Mouse (Mus musculus): ENCODE measurements around the gene Ccl17. TPM values are rescaled to one million over a fixed set of nuclear protein-coding genes. Genes with fewer than 3 reads are reported as not detected.
A peak's percentile ranks its signal among the peaks of the same experiment; 100 is the strongest.

The Ccl17 gene
- polyA plus RNA-seq (2015; fragmentation: Nextera tagmentation; extraction: Ambion mirVana): 0.57 TPM in 1 of 2 replicates, not detected in the other

DNA sequence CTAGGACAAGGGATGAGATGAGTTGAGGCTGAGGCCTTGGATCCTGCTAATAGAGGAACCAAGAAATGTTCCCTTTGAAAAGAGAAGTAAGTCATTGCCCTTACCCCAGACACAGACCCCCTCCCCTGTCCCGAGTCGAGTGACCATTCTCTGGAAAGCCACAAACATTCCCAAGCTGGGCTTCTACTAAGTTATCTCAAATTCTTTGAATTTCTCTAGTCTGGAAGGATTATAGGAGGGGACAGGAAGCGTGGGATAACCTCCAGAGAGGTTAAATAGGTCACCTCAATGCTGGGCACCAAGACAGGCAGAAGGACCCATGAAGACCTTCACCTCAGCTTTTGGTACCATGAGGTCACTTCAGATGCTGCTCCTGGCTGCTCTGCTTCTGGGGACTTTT, at the start of gene Ccl17:
TSS of gene Ccl17 (plus strand) at position 301 of the 400 bp plus-strand sequence.
- Histone ChIP-seq H3K9me3 (ENCODE audit: low read length) (no peaks in the 10 kb centered on the region), H3K36me3 (ENCODE audit: insufficient read depth, low read length) (no peaks in the 10 kb centered on the region), H3K9ac (replicated peaks; ENCODE audit: low read length) (no peak within 1 kb of the TSS), H3K4me1 (ENCODE audit: insufficient read depth, low read length) (no peaks in the 10 kb centered on the region), H3K4me3 (ENCODE audit: low read length) (no peak within 1 kb of the TSS), H3K4me2 (replicated peaks; ENCODE audit: low read depth, low read length) (no peak within 1 kb of the TSS), H3K27ac (ENCODE audit: low read length) (no peak within 1 kb of the TSS), H3K27me3 (ENCODE audit: insufficient read depth, low read length) (no peaks in the 10 kb centered on the region)
- WGBS: 63% methylated on average over 3 of the region's 3 CpGs
- ATAC-seq (ENCODE audit: low FRiP score, low TSS enrichment): no peak

GRCm38 (mm10) chr8:94767035-94767434, 43.2 kb upstream of the Ccl17 start:
- peaks cover 16% of the 10 kb centered on the region; the same call in 1 of the 2 replicates for H3K27me3 ChIP-seq (ENCODE audit: insufficient read depth, low read length)
- H3K4me3 ChIP-seq (ENCODE audit: low read length): no peak overlapping the region
- no peak for ATAC-seq (ENCODE audit: low FRiP score, low TSS enrichment)
- WGBS: 60% methylated on average over 9 of the region's 9 CpGs
- no peak overlapping the region for H3K9ac ChIP-seq (replicated peaks; ENCODE audit: low read length)
- peaks cover 6% of the 10 kb centered on the region; the same call in 1 of the 2 replicates for H3K4me1 ChIP-seq (ENCODE audit: insufficient read depth, low read length)
- no peak overlapping the region for H3K27ac ChIP-seq (ENCODE audit: low read length)
- no peak overlapping the region for H3K4me2 ChIP-seq (replicated peaks; ENCODE audit: low read depth, low read length)
- H3K36me3 ChIP-seq (ENCODE audit: insufficient read depth, low read length): no peaks in the 10 kb centered on the region
- no peaks in the 10 kb centered on the region for H3K9me3 ChIP-seq (ENCODE audit: low read length)

DNA sequence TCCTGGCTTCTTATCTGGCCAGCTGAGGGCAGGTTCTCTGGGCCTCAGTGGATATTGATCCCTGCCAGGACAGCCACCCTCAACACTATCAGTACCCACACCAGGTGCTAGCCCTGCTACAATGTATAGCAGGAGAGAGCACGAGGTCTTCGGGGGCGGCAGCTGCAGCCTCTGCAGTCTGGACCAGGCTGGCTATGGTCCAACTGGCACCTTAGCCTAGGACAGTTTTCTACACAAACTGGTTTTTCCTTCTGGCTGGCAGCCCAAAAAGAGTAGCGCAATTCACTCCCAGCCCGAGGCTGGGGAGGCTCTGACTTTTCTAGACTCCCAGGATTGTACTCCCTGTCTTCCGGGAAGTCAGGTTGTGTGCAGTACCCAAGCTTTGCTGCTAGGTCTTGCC, 39.3 kb upstream of the Ccl17 start:
- H3K27me3 ChIP-seq (ENCODE audit: insufficient read depth, low read length): peaks cover 29% of the 10 kb centered on the region; the same call in 1 of the 2 replicates
- no peaks in the 10 kb centered on the region for H3K9me3 ChIP-seq (ENCODE audit: low read length)
- 46% methylated on average over 6 of the region's 6 CpGs for WGBS
- H3K9ac ChIP-seq (replicated peaks; ENCODE audit: low read length): no peak overlapping the region
- H3K4me2 ChIP-seq (replicated peaks; ENCODE audit: low read depth, low read length): no peak overlapping the region
- H3K27ac ChIP-seq (ENCODE audit: low read length): peak overlapping the region; percentile 5; the same call in 1 of the 2 replicates
- H3K36me3 ChIP-seq (ENCODE audit: insufficient read depth, low read length): no peaks in the 10 kb centered on the region
- peak; percentile 19; the same call in 1 of the 2 replicates for ATAC-seq (ENCODE audit: low FRiP score, low TSS enrichment)
- H3K4me1 ChIP-seq (ENCODE audit: insufficient read depth, low read length): peaks cover 17% of the 10 kb centered on the region; the same call in 1 of the 2 replicates
- H3K4me3 ChIP-seq (ENCODE audit: low read length): no peak overlapping the region

GRCm38 (mm10) chr8:94771941-94772670, 38.1 kb upstream of the Ccl17 start, which contains the start of gene Cx3cl1:
Gene Cx3cl1 (plus strand): TSS chr8:94772009.
- ATAC-seq (ENCODE audit: low FRiP score, low TSS enrichment): peak; percentile 90
- Histone ChIP-seq H3K4me2 (replicated peaks; ENCODE audit: low read depth, low read length) (peak within 1 kb of the TSS; percentile 90), H3K27ac (ENCODE audit: low read length) (peak within 1 kb of the TSS; percentile 5; the same call in 1 of the 2 replicates), H3K9ac (replicated peaks; ENCODE audit: low read length) (peak within 1 kb of the TSS; percentile 74), H3K9me3 (ENCODE audit: low read length) (no peaks in the 10 kb centered on the region), H3K4me3 (ENCODE audit: low read length) (peak within 1 kb of the TSS; percentile 58), H3K4me1 (ENCODE audit: insufficient read depth, low read length) (peaks cover 14% of the 10 kb centered on the region; the same call in 1 of the 2 replicates), H3K36me3 (ENCODE audit: insufficient read depth, low read length) (no peaks in the 10 kb centered on the region), H3K27me3 (ENCODE audit: insufficient read depth, low read length) (peaks cover 29% of the 10 kb centered on the region; the same call in 1 of the 2 replicates)
- 0% methylated on average over 38 of the region's 38 CpGs for WGBS

- no peaks in the 10 kb centered on the region for H3K9me3 ChIP-seq (ENCODE audit: low read length)
- ATAC-seq (ENCODE audit: low FRiP score, low TSS enrichment): no peak
- H3K27me3 ChIP-seq (ENCODE audit: insufficient read depth, low read length): peaks cover 29% of the 10 kb centered on the region; the same call in 1 of the 2 replicates
- peak overlapping the region; percentile 58 for H3K4me3 ChIP-seq (ENCODE audit: low read length)
- H3K9ac ChIP-seq (replicated peaks; ENCODE audit: low read length): no peak overlapping the region
- 54% methylated on average over 6 of the region's 6 CpGs for WGBS
- H3K36me3 ChIP-seq (ENCODE audit: insufficient read depth, low read length): no peaks in the 10 kb centered on the region
- peaks cover 18% of the 10 kb centered on the region for H3K4me1 ChIP-seq (ENCODE audit: insufficient read depth, low read length)
- no peak overlapping the region for H3K27ac ChIP-seq (ENCODE audit: low read length)
- H3K4me2 ChIP-seq (replicated peaks; ENCODE audit: low read depth, low read length): peak overlapping the region; percentile 90
These were observed 37.2 kb upstream of the Ccl17 start for GRCm38 (mm10) chr8:94773048-94773447.

GRCm38 (mm10) chr8:94773700-94774171, 36.5 kb upstream of the Ccl17 start:
- WGBS: 34% methylated on average over 12 of the region's 12 CpGs
- Histone ChIP-seq H3K4me1 (ENCODE audit: insufficient read depth, low read length) (peaks cover 25% of the 10 kb centered on the region), H3K9me3 (ENCODE audit: low read length) (no peaks in the 10 kb centered on the region), H3K9ac (replicated peaks; ENCODE audit: low read length) (no peak overlapping the region), H3K4me2 (replicated peaks; ENCODE audit: low read depth, low read length) (0 out of 2 replicates have a peak overlapping the region, but pooled peaks have one; percentile 90), H3K27me3 (ENCODE audit: insufficient read depth, low read length) (peaks cover 26% of the 10 kb centered on the region; the same call in 1 of the 2 replicates), H3K27ac (ENCODE audit: low read length) (no peak overlapping the region), H3K4me3 (ENCODE audit: low read length) (no peak overlapping the region), H3K36me3 (ENCODE audit: insufficient read depth, low read length) (no peaks in the 10 kb centered on the region)
- ATAC-seq (ENCODE audit: low FRiP score, low TSS enrichment): no peak

DNA sequence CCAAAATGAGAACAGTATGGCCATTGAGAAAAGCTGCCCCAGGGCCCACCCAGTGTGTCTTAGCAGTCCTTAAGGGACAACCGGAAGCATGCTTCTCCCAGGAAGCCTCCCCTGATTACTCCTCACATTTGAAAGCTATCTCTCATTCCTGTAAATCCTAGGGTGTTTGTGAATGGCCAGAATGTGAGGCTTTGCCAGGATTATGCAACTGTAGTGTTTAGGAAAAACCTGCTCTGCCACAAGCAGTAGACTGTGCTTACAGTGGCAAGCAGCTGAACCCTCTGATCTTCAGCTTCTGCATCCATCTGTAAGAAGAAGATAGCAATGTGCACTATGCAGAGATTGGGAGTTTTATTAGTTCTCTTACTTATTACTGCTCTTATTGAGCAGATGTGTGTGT, 35.7 kb upstream of the Ccl17 start:
- no peak overlapping the region for H3K4me2 ChIP-seq (replicated peaks; ENCODE audit: low read depth, low read length)
- H3K36me3 ChIP-seq (ENCODE audit: insufficient read depth, low read length): no peaks in the 10 kb centered on the region
- 100% methylated on average over 1 of the region's 1 CpGs for WGBS
- H3K27ac ChIP-seq (ENCODE audit: low read length): no peak overlapping the region
- H3K4me3 ChIP-seq (ENCODE audit: low read length): no peak overlapping the region
- no peak overlapping the region for H3K9ac ChIP-seq (replicated peaks; ENCODE audit: low read length)
- no peak for ATAC-seq (ENCODE audit: low FRiP score, low TSS enrichment)
- no peaks in the 10 kb centered on the region for H3K9me3 ChIP-seq (ENCODE audit: low read length)
- H3K4me1 ChIP-seq (ENCODE audit: insufficient read depth, low read length): peaks cover 31% of the 10 kb centered on the region
- peaks cover 24% of the 10 kb centered on the region; the same call in 1 of the 2 replicates for H3K27me3 ChIP-seq (ENCODE audit: insufficient read depth, low read length)

- H3K9me3 ChIP-seq (ENCODE audit: low read length): no peaks in the 10 kb centered on the region
- no peak for ATAC-seq (ENCODE audit: low FRiP score, low TSS enrichment)
- H3K4me1 ChIP-seq (ENCODE audit: insufficient read depth, low read length): peaks cover 36% of the 10 kb centered on the region
- H3K4me3 ChIP-seq (ENCODE audit: low read length): no peak overlapping the region
- H3K36me3 ChIP-seq (ENCODE audit: insufficient read depth, low read length): no peaks in the 10 kb centered on the region
- H3K27me3 ChIP-seq (ENCODE audit: insufficient read depth, low read length): peaks cover 16% of the 10 kb centered on the region; the same call in 1 of the 2 replicates
- 87% methylated on average over 2 of the region's 2 CpGs for whole genome bisulfite sequencing
- H3K4me2 ChIP-seq (replicated peaks; ENCODE audit: low read depth, low read length): no peak overlapping the region
- no peak overlapping the region for H3K27ac ChIP-seq (ENCODE audit: low read length)
- no peak overlapping the region for H3K9ac ChIP-seq (replicated peaks; ENCODE audit: low read length)
These were observed 33.9 kb upstream of the Ccl17 start for GRCm38 (mm10) chr8:94776346-94776745.

DNA sequence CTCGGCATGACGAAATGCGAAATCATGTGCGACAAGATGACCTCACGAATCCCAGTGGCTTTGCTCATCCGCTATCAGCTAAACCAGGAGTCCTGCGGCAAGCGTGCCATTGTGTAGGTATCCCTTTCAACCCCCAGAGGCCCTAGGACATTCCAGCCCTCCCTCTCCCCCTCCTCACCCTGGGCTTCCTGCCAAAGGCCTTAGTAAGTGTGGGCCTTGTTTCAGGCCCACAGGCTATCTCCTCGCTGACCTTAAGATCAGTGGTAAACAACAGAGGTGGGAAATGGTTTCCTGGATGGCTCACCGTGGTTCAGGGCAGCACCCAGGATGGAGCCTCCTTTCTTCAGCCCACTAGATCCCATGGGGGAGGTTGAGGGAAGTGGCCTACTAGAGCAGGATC, 32.2 kb upstream of the Ccl17 start:
- Histone ChIP-seq H3K4me1 (ENCODE audit: insufficient read depth, low read length) (peaks cover 39% of the 10 kb centered on the region), H3K9me3 (ENCODE audit: low read length) (no peaks in the 10 kb centered on the region), H3K4me3 (ENCODE audit: low read length) (no peak overlapping the region), H3K4me2 (replicated peaks; ENCODE audit: low read depth, low read length) (no peak overlapping the region), H3K27ac (ENCODE audit: low read length) (peak overlapping the region; percentile 84), H3K27me3 (ENCODE audit: insufficient read depth, low read length) (peaks cover 8% of the 10 kb centered on the region; the same call in 1 of the 2 replicates), H3K36me3 (ENCODE audit: insufficient read depth, low read length) (no peaks in the 10 kb centered on the region), H3K9ac (replicated peaks; ENCODE audit: low read length) (no peak overlapping the region)
- peak; percentile 1; the same call in 1 of the 2 replicates for ATAC-seq (ENCODE audit: low FRiP score, low TSS enrichment)
- WGBS: 65% methylated on average over 10 of the region's 10 CpGs

GRCm38 (mm10) chr8:94778473-94778872, 31.8 kb upstream of the Ccl17 start:
- peak; percentile 81 for ATAC-seq (ENCODE audit: low FRiP score, low TSS enrichment)
- H3K27ac ChIP-seq (ENCODE audit: low read length): peak overlapping the region; percentile 84

More at GRCm38 (mm10) chr8:94778473-94778872, 31.8 kb upstream of the Ccl17 start:
- 24% methylated on average over 5 of the region's 5 CpGs for WGBS
- Histone ChIP-seq H3K36me3 (ENCODE audit: insufficient read depth, low read length) (no peaks in the 10 kb centered on the region), H3K4me2 (replicated peaks; ENCODE audit: low read depth, low read length) (no peak overlapping the region), H3K9me3 (ENCODE audit: low read length) (no peaks in the 10 kb centered on the region), H3K27me3 (ENCODE audit: insufficient read depth, low read length) (peaks cover 3% of the 10 kb centered on the region; the same call in 1 of the 2 replicates), H3K4me3 (ENCODE audit: low read length) (no peak overlapping the region), H3K9ac (replicated peaks; ENCODE audit: low read length) (no peak overlapping the region), H3K4me1 (ENCODE audit: insufficient read depth, low read length) (peaks cover 36% of the 10 kb centered on the region)

Data from kidney, embryonic 16.5 days (tissue).